Mouse (Mus musculus) layer of hippocampus, adult 2 months (tissue): ENCODE data around the gene Gm12184. TPM values are rescaled to one million over a fixed set of nuclear protein-coding genes. Genes with fewer than 3 reads are reported as not detected.
"Not testable (repeated sequence)": the region's sequence is repeated elsewhere in the genome, so short reads cannot be mapped to it uniquely, and the experiment has no call there.

Experiments used
- DNase-seq, 2 experiments: peaks; one replicate each; pipeline ENCODE4 v3.0.0; 2022; ENCODE audit warnings: low spot score in 2 of 2
- H3K27ac ChIP-seq: fragments of 200-600 bp; 2 replicates; pipeline ENCODE4 v1.8.1; 2022
- H3K4me3 ChIP-seq: fragments of 200-600 bp; 2 replicates; pipeline ENCODE4 v1.8.1; 2022; ENCODE audit warnings: mild to moderate bottlenecking
- CTCF ChIP-seq: fragments of 200-600 bp; conservative IDR thresholded peaks from 2 replicates; pipeline ENCODE4 v1.8.1; 2022; ENCODE audit warnings: antibody characterized with exemption, mild to moderate bottlenecking, moderate library complexity
- long read RNA-seq, 2 experiments: library from polyadenylated mRNA; stranded (forward); transcript quantifications; one replicate each; pipeline ENCODE4 v2.0.0; 2021; ENCODE audit warnings: borderline mapping rate in 2 of 2
- total RNA-seq, 2 experiments: library from RNA; stranded (reverse); gene quantifications; 2 replicates each; pipeline ENCODE4 v1.2.3; 2021

The Gm12184 gene
- total RNA-seq = 1 to 10 TPM in 1 of 2 experiments, under 1 TPM in 1; 0.79 to 1.3 TPM
- long read RNA-seq, experiment 1, partial matches to known transcripts = 0 of 1 reads
- long read RNA-seq, experiment 1, other reads (novel, unspliced or antisense) = 0 of 1 reads
- long read RNA-seq, experiment 2, partial matches to known transcripts = 0 of 2 reads
- long read RNA-seq, experiment 2, other reads (novel, unspliced or antisense) = 0 of 2 reads

- DNase-seq = not testable (repeated sequence)
- Histone ChIP-seq H3K27ac (peak within 1 kb of the TSS; percentile 55), H3K4me3 (peak within 1 kb of the TSS; percentile 37)
Observed at GRCm38 (mm10) chr11:48825979-48826751, at the start of gene Gm12184, which contains the start of gene Trim7. Gene Gm12184 (minus strand): TSS chr11:48826655. Gene Trim7 (plus strand): TSS chr11:48826140.

DNA sequence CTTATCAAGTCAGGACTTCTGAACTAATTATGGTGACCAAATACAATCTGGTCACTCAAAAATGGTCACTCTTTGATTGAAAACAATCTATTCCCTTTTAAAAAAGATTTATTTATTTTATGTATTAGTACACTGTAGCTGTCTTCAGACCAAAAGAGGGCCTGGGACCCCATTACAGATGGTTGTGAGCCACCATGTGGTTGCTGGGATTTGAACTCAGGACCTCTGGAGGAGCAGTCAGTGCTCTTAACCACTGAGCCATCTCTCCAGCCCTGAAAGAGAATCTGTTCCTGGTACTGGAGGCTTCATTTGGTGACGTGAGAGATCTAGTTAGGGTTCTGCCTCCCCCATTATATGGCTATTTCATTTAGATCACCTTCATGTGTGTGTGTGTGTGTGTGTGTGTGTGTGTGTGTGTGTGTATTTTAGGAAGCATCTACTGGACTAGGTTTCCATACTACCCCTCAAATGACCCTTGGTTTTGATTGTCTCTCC lies 48.9 kb upstream of the Gm12184 start:
- not testable (repeated sequence) for DNase-seq, H3K27ac ChIP-seq, H3K4me3 ChIP-seq

- Histone ChIP-seq H3K4me3 (no peak overlapping the region), H3K27ac (no peak overlapping the region)
- peak; percentile 91 for TF ChIP-seq CTCF
- peak; percentile 53 to 66 for DNase-seq
Observed at GRCm38 (mm10) chr11:48874465-48874864, 48.0 kb upstream of the Gm12184 start.

GRCm38 (mm10) chr11:48873591-48874290 lies 47.3 kb upstream of the Gm12184 start:
- no peak for DNase-seq
- no peak overlapping the region; the same call in 1 of the 2 replicates for H3K27ac ChIP-seq
- no peak for TF ChIP-seq CTCF
- H3K4me3 ChIP-seq = no peak overlapping the region

DNA sequence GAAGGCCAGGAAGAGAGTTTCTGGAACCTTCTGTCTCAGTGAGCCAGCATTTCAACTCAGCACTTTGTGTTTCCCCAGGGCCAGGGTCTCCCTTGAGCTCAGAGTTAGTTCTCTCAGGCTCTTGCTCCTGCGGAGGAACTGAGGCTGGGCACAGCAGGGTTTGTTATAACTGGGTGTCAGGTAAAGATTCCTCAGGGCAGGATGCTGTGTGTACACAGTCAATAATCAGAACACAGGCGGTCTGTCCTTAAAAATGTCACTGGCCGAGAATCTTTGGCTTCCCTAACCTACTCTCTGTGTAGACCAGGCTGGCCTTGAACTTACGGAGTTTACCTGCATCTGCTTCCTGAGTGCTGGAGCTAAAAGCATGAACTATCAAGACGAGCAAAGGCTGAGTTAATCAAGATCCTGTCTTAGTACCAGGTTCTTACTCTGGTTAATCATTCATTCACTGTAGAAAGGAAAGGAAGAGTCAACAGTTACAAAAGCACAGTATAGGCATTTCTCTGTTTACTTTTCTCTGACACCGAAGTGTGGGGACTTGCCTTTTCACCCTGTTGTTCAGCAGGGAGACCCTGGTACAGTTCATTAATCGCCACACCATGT lies 46.3 kb upstream of the Gm12184 start:
- no peak for DNase-seq
- Histone ChIP-seq H3K27ac (peak overlapping the region; percentile 86), H3K4me3 (peak overlapping the region; percentile 65; the same call in 1 of the 2 replicates)
- TF ChIP-seq CTCF = no peak

GRCm38 (mm10) chr11:48871817-48872541 lies 45.5 kb upstream of the Gm12184 start:
- peak in 1 of 2 experiments; percentile 33 for DNase-seq
- Histone ChIP-seq H3K4me3 (peak overlapping the region; percentile 65), H3K27ac (peak overlapping the region; percentile 86)
- no peak for TF ChIP-seq CTCF

DNA sequence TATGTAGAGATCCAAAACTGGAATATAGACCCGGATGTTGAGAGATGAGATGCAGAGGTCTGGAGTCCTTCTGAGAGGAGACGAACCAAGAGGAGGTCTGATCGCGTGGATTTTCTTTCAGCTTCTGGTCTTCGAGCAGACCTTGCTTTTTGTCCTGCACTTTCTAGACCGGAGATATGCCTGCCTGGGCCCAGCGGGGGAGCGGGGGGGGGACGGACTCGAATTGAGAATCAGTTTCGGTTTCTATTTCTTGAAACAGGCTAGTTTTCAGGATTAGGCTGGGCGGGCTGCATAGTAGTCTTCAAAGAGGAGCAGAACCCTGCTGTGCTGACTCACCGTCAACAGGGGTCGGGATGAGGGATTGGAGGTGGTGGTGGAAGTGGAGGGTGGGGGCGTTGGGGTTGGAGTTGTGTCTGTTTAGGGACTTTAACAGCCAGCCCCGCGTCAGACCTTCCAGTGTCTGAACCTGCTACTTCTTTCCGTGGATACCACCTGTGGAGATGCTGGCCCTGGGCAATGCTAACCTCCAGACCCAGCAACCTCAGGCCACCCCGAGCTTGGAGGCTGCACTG lies 44.8 kb upstream of the Gm12184 start, which contains the start of gene Irgm1:
Gene Irgm1, minus strand, starts transcription at position 483 of the 572 bp plus-strand sequence.
- peak in 1 of 2 experiments; percentile 37 for DNase-seq
- Histone ChIP-seq H3K27ac (peak within 1 kb of the TSS; percentile 86), H3K4me3 (peak within 1 kb of the TSS; percentile 65)
- peak; percentile 36 for TF ChIP-seq CTCF

DNA sequence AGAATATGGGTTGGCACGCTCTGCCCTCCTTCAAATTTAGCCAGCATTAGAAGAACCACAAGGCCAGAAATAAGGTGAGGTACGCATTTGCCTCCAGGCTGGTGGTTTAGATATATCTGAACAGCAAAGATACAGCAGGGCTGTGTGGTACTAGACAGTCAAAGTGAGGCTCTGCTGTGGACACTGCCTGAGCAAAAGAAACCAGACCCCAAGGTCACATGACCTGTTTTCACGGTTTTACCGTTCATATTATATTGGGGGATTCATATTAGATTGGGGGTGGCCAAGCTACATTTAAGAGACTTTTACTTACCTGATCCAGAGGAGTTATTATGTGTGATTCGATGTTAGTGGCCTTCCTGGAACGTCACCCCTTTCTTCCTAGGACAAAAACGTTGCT lies 44.3 kb upstream of the Gm12184 start:
- no peak for DNase-seq
- H3K4me3 ChIP-seq = peak overlapping the region; percentile 65
- TF ChIP-seq CTCF = no peak
- H3K27ac ChIP-seq = peak overlapping the region; percentile 86

DNA sequence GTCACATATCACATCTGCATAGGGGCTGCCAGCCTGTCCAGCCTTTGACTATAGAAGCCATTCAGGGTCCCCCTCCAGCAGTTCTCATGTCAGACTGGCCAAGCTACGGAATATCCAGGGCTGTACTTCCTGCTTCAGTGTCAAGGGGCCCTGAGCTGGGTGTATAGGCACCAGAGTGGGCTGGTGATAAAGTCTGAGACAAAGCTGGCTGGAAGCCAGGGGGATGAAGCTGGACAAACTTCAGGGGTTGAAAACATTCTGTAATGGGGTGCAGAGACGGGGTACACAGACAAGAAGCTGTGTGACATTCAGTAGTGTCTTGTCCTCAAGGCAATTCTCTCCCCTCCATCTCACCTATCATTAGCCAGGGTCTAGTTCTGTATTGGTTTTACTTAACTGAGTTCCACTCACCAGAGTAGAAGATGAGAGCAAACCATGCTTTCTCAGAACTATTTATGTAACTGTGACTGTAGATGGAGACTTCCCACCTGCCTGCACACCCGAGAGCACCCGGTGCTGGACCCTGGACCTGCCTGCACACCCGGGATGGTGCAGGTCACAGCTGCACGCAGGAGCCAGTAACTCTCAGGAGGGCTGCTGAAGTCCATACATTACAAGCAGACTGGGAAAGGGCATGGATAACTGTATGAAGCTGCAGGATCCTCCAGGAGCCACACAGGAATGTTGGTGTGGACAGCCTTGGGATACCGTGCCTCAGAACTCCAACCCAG lies 43.1 kb upstream of the Gm12184 start:
- TF ChIP-seq CTCF = no peak
- no peak overlapping the region for H3K27ac ChIP-seq
- DNase-seq = no peak
- peak overlapping the region; percentile 65 for H3K4me3 ChIP-seq

DNA sequence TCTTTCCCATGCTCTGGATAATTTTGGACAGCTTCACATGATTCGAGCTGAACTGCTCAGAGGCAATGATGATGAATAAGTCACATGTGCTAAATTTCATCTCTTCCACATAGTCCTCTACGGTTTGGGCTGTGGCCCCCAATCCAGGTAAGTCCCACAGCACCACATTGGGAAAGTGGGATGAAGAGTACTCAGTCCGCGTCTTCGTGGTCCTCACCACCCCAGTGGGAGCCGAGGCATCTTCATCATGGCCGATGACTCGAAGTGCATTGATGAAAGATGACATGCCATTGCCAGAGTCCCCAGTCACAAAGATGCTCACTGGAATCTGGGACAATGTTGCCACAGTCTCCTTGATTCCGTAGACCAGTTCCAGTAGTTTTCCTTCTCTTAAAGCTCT lies 40.0 kb upstream of the Gm12184 start:
- Histone ChIP-seq H3K4me3 (no peak overlapping the region), H3K27ac (no peak overlapping the region)
- no peak for DNase-seq
- TF ChIP-seq CTCF = no peak

DNA sequence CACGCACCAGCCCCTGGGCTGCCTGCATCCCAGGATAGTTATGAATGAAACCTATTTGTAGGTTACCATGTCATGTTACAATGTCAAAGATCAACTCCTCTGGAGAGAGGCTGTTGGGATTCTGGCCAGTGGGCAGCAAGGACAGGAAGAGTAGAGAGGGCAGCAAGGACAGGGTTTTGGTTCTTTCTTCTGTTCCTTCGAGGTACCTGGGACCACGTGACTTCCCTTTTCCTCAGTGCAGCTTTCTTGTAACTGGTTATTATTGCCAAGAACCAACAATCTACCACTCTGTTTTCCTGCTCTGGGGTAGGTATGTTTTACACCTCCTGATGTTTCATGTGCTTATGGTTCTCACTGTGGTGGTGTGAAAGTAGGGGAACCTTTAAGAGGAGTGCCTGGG lies 37.4 kb upstream of the Gm12184 start:
- no peak for TF ChIP-seq CTCF
- DNase-seq = no peak
- Histone ChIP-seq H3K27ac (no peak overlapping the region), H3K4me3 (no peak overlapping the region)
